Mouse (Mus musculus): ENCODE data around the gene Ebpl.

DNA sequence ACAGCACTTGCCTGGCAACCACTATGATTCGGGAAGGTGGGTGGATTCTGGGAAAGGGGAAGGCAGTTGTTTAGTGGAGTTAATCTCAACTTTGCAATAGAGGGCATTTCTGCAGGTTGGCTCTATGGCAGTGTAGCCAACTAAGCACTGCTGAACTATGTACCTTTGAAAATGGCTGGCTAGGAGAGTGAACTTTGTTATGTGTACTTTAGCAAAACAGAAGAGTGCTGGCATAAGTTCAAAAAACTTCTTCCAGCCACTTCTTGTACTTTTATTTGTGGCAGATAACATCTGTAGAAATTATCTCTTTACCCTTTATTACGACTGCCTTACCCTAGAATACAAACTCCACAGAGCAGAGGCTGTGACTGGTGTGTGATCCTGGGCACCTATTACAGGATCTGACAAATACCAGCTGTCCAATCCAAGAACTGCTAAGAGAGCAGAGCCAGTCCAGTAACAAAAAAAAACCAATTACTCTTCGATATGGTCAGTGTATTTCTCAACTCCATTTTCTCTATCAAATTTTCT, 807 bp upstream of the Ebpl start:
- TF ChIP-seq GATA1 (IDR thresholded peaks at IDR 0.05; ENCODE audit: borderline replicate concordance, low read length): no peak
- no peak for TF ChIP-seq FLI1 (IDR thresholded peaks at IDR 0.05; ENCODE audit: low read length)

All from megakaryocyte, embryonic 14.5 days (primary cell).